Mouse (Mus musculus) midbrain, embryonic 15.5 days (tissue): Measurements from ENCODE around the gene Hist3h2a. TPM values are rescaled to one million over a fixed set of nuclear protein-coding genes. Genes with fewer than 3 reads are reported as not detected.
A peak's percentile ranks its signal among the peaks of the same experiment; 100 is the strongest.
"Not testable (repeated sequence)": the region's sequence is repeated elsewhere in the genome, so short reads cannot be mapped to it uniquely, and the experiment has no call there.

Experiments
- ATAC-seq: fragments of 200-750 bp; cut with Nextera tagmentation; replicated peaks from 2 replicates; pipeline ENCODE4 v1.8.0; 2017; ENCODE audit warnings: moderate TSS enrichment
- H3K27ac ChIP-seq: fragments of 300-500 bp; sonication (generic); 2 replicates; pipeline ENCODE4 v1.5.1; 2015; ENCODE audit warnings: mild to moderate bottlenecking, inconsistent platforms
- H3K27me3 ChIP-seq: fragments of 300-500 bp; sonication (generic); replicated peaks from 2 replicates; pipeline ENCODE4 v1.6.1; 2015; ENCODE audit warnings: inconsistent platforms
- H3K36me3 ChIP-seq: fragments of 300-500 bp; sonication (generic); replicated peaks from 2 replicates; pipeline ENCODE4 v1.6.1; 2015; ENCODE audit warnings: inconsistent platforms
- H3K4me1 ChIP-seq: fragments of 300-500 bp; sonication (generic); 2 replicates; pipeline ENCODE4 v1.6.1; 2015; ENCODE audit warnings: inconsistent platforms
- H3K4me2 ChIP-seq: fragments of 300-500 bp; sonication (generic); 2 replicates; pipeline ENCODE4 v1.6.1; 2015; ENCODE audit warnings: inconsistent platforms, mild to moderate bottlenecking, moderate library complexity
- H3K4me3 ChIP-seq: fragments of 300-500 bp; sonication (generic); 2 replicates; pipeline ENCODE4 v1.5.1; 2015; ENCODE audit warnings: mild to moderate bottlenecking, inconsistent platforms
- H3K9ac ChIP-seq: fragments of 300-500 bp; sonication (generic); 2 replicates; pipeline ENCODE4 v1.6.1; 2015; ENCODE audit warnings: mild to moderate bottlenecking, inconsistent platforms
- H3K9me3 ChIP-seq: fragments of 300-500 bp; sonication (generic); 2 replicates; pipeline ENCODE4 v1.6.1; 2016; ENCODE audit warnings: inconsistent platforms
- WGBS: fragments of 180-500 bp; shearing (Covaris S2); methylation state at CpG from one replicate; pipeline ENCODE4 v1.1.7; 2015; ENCODE audit warnings: mixed read lengths; 5-methylcytosine and 5-hydroxymethylcytosine counted together
- polyA plus RNA-seq: library from polyadenylated mRNA; unstranded; fragments of >200 nt; fragmentation: Nextera tagmentation; extraction: Ambion mirVana; gene quantifications from 2 replicates; pipeline ENCODE4 v1.2.1, GENCODE M21; 2015

Gene Hist3h2a
- polyA plus RNA-seq, 1 experiment from 2014 or later = 119 TPM

DNA sequence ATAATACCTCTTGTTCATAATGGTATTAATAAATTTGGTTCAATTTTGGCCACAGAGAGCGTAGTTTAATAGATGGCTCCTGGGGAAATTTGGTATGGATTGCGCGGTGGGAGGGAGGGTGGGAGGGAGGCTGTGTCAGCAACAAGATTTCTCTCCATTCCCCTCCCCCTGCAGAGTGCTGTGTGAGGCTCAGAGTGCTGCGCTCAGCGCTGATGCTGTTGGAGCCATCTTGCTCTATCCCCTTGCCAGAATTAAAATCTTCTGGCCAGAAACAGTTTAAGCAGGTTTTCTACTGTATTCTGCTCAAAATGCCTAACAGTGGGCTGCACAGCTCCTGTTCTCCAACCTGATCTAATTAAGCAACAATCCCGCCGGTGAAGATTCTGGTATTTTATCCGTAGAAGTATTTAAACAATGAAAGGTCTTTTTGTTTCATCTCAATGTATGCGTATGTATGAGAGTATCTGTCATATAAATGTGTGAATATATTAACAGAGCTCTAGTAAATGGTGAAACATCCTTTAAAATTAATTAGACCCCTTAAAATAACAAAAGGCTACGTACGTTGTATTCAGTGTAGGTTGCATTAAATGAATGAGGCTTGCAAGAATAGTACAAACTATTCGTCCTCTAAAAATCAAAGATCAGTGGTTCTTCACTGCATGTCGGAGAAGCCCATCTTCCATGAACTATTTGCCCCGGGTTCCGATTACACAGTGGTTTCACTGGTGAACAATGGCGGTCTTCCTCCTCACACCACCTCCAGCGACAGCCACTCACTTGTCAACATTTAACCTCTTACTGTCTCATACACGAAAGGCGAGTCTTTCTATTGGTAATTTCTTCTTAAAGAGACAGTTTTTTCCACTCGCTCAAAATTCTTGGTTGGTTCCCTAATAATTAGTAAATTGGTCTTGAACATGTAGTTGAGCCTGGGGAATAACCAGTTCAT lies 4.7 kb upstream of the Hist3h2a start:
- Histone ChIP-seq H3K27me3 (no peaks in the 10 kb centered on the region), H3K4me3 (peak overlapping the region; percentile 69), H3K9me3 (no peaks in the 10 kb centered on the region), H3K4me1 (peaks cover 32% of the 10 kb centered on the region), H3K27ac (peak overlapping the region; percentile 97), H3K9ac (peak overlapping the region; percentile 95), H3K36me3 (no peaks in the 10 kb centered on the region), H3K4me2 (peak overlapping the region; percentile 63)
- peak; percentile 51 for ATAC-seq
- WGBS = 2% methylated on average over 20 of the region's 20 CpGs

DNA sequence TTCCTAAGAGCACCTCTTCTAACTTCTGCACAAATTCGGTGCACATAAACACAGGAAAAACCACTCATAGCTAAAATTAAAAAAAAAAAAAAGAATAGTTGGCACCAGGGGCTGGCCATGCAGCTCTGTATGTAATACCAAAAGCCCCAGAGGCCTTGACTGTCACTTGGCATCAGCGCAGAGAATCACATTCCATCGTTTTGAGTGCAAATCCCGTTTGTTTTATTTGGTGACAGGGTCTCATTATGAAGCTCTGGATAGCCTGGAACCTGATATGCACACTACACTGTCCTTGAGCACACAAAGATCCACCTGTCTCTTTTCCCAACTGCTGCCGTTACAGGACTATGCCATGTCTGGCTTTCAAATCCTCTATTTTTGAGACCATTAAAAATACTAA lies 3.3 kb upstream of the Hist3h2a start:
- 45% methylated on average over 5 of the region's 5 CpGs for WGBS
- peak overlapping the region; percentile 63 for H3K4me2 ChIP-seq
- H3K4me1 ChIP-seq = peaks cover 33% of the 10 kb centered on the region
- H3K27me3 ChIP-seq = no peaks in the 10 kb centered on the region
- H3K27ac ChIP-seq = peak overlapping the region; percentile 97
- H3K36me3 ChIP-seq = no peaks in the 10 kb centered on the region
- no peaks in the 10 kb centered on the region for H3K9me3 ChIP-seq
- ATAC-seq = no peak
- peak overlapping the region; percentile 95 for H3K9ac ChIP-seq
- peak overlapping the region; percentile 69 for H3K4me3 ChIP-seq

DNA sequence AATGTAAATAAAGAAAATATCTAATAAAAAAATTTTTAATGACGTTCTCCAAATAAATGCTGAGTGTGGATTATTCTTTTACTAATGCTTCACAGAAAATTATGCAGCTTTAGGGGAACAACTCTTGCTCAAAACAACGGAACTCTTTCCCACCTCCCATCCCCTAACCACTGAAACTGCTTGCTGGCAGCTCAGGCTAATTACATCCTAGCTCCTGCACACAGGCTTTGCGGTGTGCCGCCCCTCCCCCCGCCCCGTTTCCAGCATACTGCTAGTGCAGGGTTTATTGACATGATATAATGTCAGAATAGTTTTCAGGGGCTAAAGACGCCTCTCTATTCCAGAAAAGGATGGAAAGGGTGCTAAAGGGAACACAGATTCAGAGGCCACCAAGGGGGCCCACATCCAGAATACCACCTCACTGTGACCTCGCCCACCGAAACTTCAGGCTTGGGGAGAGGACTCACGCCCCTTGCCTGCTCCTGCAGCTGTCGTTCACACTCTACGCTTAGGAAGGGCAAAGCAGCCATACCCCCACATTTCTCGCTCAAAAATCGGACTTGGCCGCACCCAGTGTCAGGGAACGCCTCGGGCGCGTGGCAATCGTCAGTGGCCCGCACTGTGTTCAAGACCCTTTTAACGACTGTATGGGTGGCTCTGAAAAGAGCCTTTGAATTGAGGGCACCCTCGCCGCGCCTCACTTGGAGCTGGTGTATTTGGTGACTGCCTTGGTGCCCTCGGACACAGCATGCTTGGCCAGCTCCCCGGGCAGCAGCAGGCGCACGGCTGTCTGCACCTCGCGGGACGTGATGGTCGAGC lies 925 bp upstream of the Hist3h2a start:
- H3K4me1 ChIP-seq = peaks cover 49% of the 10 kb centered on the region

DNA sequence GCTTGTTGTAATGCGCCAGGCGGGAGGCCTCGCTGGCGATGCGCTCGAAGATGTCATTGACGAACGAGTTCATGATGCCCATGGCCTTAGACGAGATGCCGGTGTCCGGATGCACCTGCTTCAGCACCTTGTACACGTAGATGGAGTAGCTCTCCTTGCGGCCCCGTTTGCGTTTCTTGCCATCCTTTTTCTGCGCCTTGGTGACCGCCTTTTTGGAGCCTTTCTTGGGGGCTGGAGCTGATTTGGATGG lies 390 bp upstream of the Hist3h2a start:
- H3K36me3 ChIP-seq, H3K9me3 ChIP-seq, H3K27me3 ChIP-seq: not testable (repeated sequence)
- Histone ChIP-seq H3K4me2 (peak overlapping the region; percentile 58), H3K4me3 (peak overlapping the region; percentile 97), H3K4me1 (peaks cover 53% of the 10 kb centered on the region), H3K27ac (peak overlapping the region; percentile 99), H3K9ac (peak overlapping the region; percentile 62)
- WGBS = under 1% methylated on average over 17 of the region's 17 CpGs
- ATAC-seq = peak; percentile 37

More for the DNA sequence above, 925 bp upstream of the Hist3h2a start:
- peak overlapping the region; percentile 58 for H3K4me2 ChIP-seq
- H3K27ac ChIP-seq = peak overlapping the region; percentile 99
- peak overlapping the region; percentile 97 for H3K4me3 ChIP-seq
- peak; percentile 22 for ATAC-seq
- no peaks in the 10 kb centered on the region for H3K36me3 ChIP-seq
- WGBS = under 1% methylated on average over 33 of the region's 33 CpGs
- H3K27me3 ChIP-seq = no peaks in the 10 kb centered on the region
- H3K9me3 ChIP-seq = no peaks in the 10 kb centered on the region
- H3K9ac ChIP-seq = peak overlapping the region; percentile 62

GRCm38 (mm10) chr11:58955143-58955867 lies 820 bp downstream of the Hist3h2a start:
- Histone ChIP-seq H3K4me2 (peak overlapping the region; percentile 58), H3K27ac (peak overlapping the region; percentile 99), H3K27me3 (no peaks in the 10 kb centered on the region), H3K36me3 (no peaks in the 10 kb centered on the region), H3K9me3 (no peaks in the 10 kb centered on the region), H3K4me1 (peaks cover 60% of the 10 kb centered on the region), H3K9ac (peak overlapping the region; percentile 87), H3K4me3 (peak overlapping the region; percentile 97)
- ATAC-seq = no peak; the same call in 1 of the 2 replicates
- under 1% methylated on average over 20 of the region's 20 CpGs for WGBS

DNA sequence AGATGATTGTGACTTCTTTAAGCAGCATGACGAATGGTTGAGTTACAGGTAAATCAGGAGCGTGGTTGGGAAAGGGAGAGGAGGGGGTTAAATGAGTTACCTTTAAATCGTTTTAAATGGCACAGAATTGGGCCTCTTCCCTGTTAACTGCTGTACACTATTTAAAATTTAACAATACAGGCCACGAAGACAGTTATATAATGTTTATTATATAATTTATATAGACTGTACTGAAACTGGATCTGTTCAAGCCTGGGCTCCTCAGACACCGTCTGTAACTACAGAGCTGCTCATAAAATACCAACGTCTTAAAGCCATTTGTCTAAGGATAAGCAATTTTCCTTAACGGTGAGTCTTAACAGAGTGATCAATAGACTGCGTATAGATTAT lies 1.4 kb downstream of the Hist3h2a start:
- Histone ChIP-seq H3K36me3 (no peaks in the 10 kb centered on the region), H3K9me3 (no peaks in the 10 kb centered on the region), H3K27ac (peak overlapping the region; percentile 99), H3K27me3 (no peaks in the 10 kb centered on the region), H3K4me3 (peak overlapping the region; percentile 97), H3K4me1 (peaks cover 56% of the 10 kb centered on the region), H3K9ac (peak overlapping the region; percentile 87), H3K4me2 (peak overlapping the region; percentile 58)
- no peak for ATAC-seq
- 19% methylated on average over 8 of the region's 8 CpGs for WGBS

DNA sequence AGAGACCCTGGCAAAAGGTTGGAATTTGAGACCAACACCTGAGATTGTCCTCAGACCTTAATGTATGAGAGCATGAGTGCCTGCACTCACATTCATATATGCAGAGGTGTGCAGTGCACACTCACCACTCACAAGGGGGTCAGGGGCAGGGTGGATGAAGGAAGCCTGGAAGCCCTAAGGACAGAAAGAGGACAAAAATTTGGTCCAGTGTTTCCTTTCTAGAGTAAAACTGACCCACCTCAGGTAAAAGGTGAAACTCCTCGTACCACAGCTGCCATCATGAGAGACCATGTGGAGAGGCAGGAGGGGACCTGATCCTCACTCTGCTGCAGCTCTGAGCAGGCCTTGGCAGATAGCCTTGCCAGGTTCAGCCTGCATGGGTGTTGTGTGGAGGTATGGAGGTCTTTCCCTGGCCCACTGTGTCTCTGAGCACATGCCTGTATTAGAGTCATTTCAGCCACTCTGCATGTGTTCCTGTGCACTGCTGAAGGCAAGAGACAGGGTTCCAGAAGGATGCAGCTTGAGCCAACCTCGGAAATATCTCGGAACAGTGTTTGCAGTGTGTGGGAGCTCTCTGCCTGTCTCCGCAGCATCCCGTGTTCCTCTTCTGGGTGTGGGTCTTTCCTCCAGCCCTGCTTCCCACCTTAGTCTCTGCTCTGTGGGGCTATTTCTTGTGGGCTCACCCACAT lies 2.9 kb downstream of the Hist3h2a start:
- Histone ChIP-seq H3K4me2 (peak overlapping the region; percentile 58), H3K9me3 (no peaks in the 10 kb centered on the region), H3K27me3 (no peaks in the 10 kb centered on the region), H3K4me1 (peaks cover 42% of the 10 kb centered on the region), H3K9ac (peak overlapping the region; percentile 87), H3K4me3 (peak overlapping the region; percentile 97), H3K36me3 (no peaks in the 10 kb centered on the region), H3K27ac (no peak overlapping the region)
- WGBS = 77% methylated on average over 5 of the region's 5 CpGs
- no peak for ATAC-seq

DNA sequence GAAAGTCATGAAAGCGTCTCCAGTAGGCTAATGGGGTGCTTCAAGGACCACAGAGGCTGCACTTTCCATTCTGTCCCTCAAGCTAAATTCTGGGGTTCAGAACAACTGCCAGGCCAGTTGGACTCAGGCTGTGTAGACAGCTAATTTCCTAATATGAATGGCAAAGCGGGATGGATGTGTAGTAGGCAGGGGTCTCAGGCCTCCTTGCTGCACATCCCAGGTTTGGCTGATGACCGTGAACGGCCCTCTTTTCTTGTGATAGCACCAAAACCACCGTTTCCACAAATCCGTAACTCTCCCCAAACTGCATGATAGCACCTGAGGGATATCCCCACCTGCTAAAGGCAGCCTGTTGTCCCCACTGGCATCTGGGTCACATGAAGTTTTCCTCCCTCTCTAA lies 4.1 kb downstream of the Hist3h2a start:
- Histone ChIP-seq H3K4me1 (peaks cover 37% of the 10 kb centered on the region), H3K9ac (no peak overlapping the region), H3K4me2 (peak overlapping the region; percentile 58), H3K36me3 (no peaks in the 10 kb centered on the region), H3K4me3 (no peak overlapping the region), H3K27me3 (0 out of 2 replicates have a peak, but pooled peaks cover 4% of the 10 kb centered on the region), H3K9me3 (no peaks in the 10 kb centered on the region), H3K27ac (no peak overlapping the region)
- no peak for ATAC-seq
- 88% methylated on average over 6 of the region's 6 CpGs for WGBS

DNA sequence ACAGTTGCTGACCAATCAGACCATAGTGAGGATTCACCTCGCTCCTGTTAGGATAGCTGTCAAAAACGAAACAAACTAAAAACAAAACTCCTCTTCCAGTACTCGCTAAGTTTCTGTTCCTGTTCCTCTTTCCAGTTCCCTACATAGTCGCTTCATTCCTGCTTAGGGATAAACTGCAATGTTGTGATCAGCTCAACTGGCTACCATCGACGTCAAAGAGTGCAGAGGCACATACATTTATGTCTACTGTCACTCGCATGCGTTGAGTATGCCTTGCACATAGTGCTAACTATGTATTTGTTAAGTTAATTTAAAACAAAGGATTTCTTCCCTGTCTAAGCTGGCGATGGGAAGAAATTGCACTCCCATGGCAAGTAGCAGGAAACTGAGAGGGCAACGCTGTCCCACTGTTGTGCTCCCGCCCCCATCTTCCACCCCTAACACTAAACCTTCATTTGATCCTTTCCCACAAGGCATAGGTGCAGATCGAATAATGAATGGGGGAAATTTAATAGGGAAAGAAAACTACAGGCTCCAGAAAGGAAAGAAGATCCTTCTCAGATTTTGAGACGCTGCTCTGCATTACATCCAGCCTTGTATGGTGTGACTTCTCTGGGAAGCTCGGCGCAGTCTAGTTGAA lies 4.8 kb downstream of the Hist3h2a start:
- peak overlapping the region; percentile 52 for H3K4me3 ChIP-seq
- no peak for ATAC-seq
- peak overlapping the region; percentile 38 for H3K9ac ChIP-seq
- H3K4me2 ChIP-seq = peak overlapping the region; percentile 75
- no peaks in the 10 kb centered on the region for H3K9me3 ChIP-seq
- H3K4me1 ChIP-seq = peaks cover 39% of the 10 kb centered on the region
- 37% methylated on average over 15 of the region's 15 CpGs for WGBS
- no peaks in the 10 kb centered on the region for H3K36me3 ChIP-seq
- H3K27ac ChIP-seq = peak overlapping the region; percentile 80
- H3K27me3 ChIP-seq = 0 out of 2 replicates have a peak, but pooled peaks cover 4% of the 10 kb centered on the region

DNA sequence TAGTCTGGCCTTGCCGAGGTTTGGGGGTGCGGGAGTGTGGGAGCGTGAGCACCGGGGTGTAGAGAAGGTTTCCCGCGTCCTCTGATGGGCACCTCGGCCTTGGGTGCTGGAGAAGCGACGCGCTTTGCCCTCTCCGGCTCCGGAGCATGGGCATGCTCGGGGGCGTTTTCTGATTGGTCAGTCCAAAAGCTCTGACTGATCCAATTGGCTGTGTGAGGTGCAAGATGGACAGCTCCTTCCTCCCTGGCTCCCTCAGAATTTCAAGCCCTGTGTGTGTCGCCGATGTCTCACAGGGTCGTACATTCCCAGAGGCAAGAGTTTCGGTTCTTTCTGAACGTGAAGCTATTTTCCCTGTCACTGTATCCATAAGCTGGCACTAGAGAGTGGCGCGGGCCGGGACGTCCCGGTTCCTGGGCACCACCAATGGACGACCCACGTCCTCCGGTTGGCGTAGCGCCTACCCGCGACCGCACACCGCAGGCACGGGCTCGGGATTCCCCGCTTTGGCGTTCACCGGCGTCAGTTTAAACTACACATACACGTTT lies 5.5 kb downstream of the Hist3h2a start:
- Histone ChIP-seq H3K27me3 (0 out of 2 replicates have a peak, but pooled peaks cover 4% of the 10 kb centered on the region), H3K4me2 (peak overlapping the region; percentile 75), H3K4me1 (peaks cover 39% of the 10 kb centered on the region), H3K4me3 (peak overlapping the region; percentile 52), H3K9ac (peak overlapping the region; percentile 60), H3K9me3 (no peaks in the 10 kb centered on the region), H3K36me3 (no peaks in the 10 kb centered on the region), H3K27ac (peak overlapping the region; percentile 80)
- ATAC-seq = peak; percentile 87
- 5% methylated on average over 40 of the region's 40 CpGs for WGBS
